Mouse (Mus musculus) cortical plate, adult 2 months (tissue): Measurements from ENCODE around the gene Sgtb.

Source experiments
- CTCF ChIP-seq: fragments of 200-500 bp; IDR thresholded peaks from 2 replicates; pipeline ENCODE4 v1.5.1; 2011; ENCODE audit warnings: mild to moderate bottlenecking, control low read depth, low read length; ENCODE audit not compliant: insufficient read depth; ENCODE audit errors: extremely low read depth
- POLR2A ChIP-seq: fragments of 200-500 bp; IDR thresholded peaks from 2 replicates; pipeline ENCODE4 v1.6.1; 2011; ENCODE audit warnings: mild to moderate bottlenecking, low read length, control low read depth; ENCODE audit not compliant: insufficient read depth; ENCODE audit errors: extremely low read depth

- TF ChIP-seq CTCF (no peak), POLR2A (no peak)
These were observed 43.7 kb upstream of the Sgtb start for GRCm38 (mm10) chr13:104065649-104066347.
